Mouse (Mus musculus) ES-Bruce4 (cell line): ENCODE measurements around the gene Gm20532.

Source experiments
- CTCF ChIP-seq: IDR thresholded peaks from one replicate; pipeline ENCODE4 v1.8.1; 2011; ENCODE audit warnings: low read depth, low read length
- EP300 ChIP-seq: IDR thresholded peaks from 2 replicates; pipeline ENCODE4 v1.6.1; 2011; ENCODE audit warnings: low read depth, low read length; ENCODE audit not compliant: insufficient read depth
- POLR2A ChIP-seq: IDR thresholded peaks from one replicate; pipeline ENCODE4 v1.8.1; 2011; ENCODE audit warnings: low read length; ENCODE audit not compliant: insufficient read depth

GRCm38 (mm10) chr2:26614903-26615302, 28.5 kb downstream of the Gm20532 start:
- TF ChIP-seq CTCF, result no peak
- no peak for TF ChIP-seq EP300
- no peak for TF ChIP-seq POLR2A
